Mouse (Mus musculus) lung, embryonic 15.5 days (tissue): ENCODE measurements around the gene Tmed10. TPM values are rescaled to one million over a fixed set of nuclear protein-coding genes. Genes with fewer than 3 reads are reported as not detected.
A peak's percentile ranks its signal among the peaks of the same experiment; 100 is the strongest.

Experiments
- ATAC-seq: fragments of 200-750 bp; cut with Nextera tagmentation; 2 replicates; pipeline ENCODE4 v1.8.0; 2017; ENCODE audit warnings: moderate number of reproducible peaks, borderline replicate concordance; ENCODE audit not compliant: low FRiP score, low TSS enrichment; ENCODE audit errors: extremely low read depth
- H3K27ac ChIP-seq: fragments of 300-500 bp; sonication (generic); 2 replicates; pipeline ENCODE4 v1.5.1; 2015; ENCODE audit warnings: moderate library complexity, mild to moderate bottlenecking, inconsistent platforms
- H3K27me3 ChIP-seq: fragments of 300-500 bp; sonication (generic); 2 replicates; pipeline ENCODE4 v1.6.1; 2015; ENCODE audit warnings: inconsistent platforms
- H3K36me3 ChIP-seq: fragments of 300-500 bp; sonication (generic); 2 replicates; pipeline ENCODE4 v1.6.1; 2015; ENCODE audit warnings: inconsistent platforms
- H3K4me1 ChIP-seq: fragments of 300-500 bp; sonication (generic); 2 replicates; pipeline ENCODE4 v1.6.1; 2015; ENCODE audit warnings: inconsistent platforms
- H3K4me2 ChIP-seq: fragments of 300-500 bp; sonication (generic); 2 replicates; pipeline ENCODE4 v1.6.1; 2015; ENCODE audit warnings: inconsistent platforms, mild to moderate bottlenecking, moderate library complexity
- H3K4me3 ChIP-seq: fragments of 300-500 bp; sonication (generic); 2 replicates; pipeline ENCODE4 v1.5.1; 2015; ENCODE audit warnings: mild to moderate bottlenecking, inconsistent platforms
- H3K9ac ChIP-seq: fragments of 300-500 bp; sonication (generic); 2 replicates; pipeline ENCODE4 v1.6.1; 2015; ENCODE audit warnings: inconsistent platforms
- H3K9me3 ChIP-seq: fragments of 300-500 bp; sonication (generic); 2 replicates; pipeline ENCODE4 v1.6.1; 2016; ENCODE audit warnings: inconsistent platforms
- WGBS: fragments of 180-500 bp; shearing (Covaris S2); methylation state at CpG from one replicate; pipeline ENCODE4 v1.1.7; 2015; 5-methylcytosine and 5-hydroxymethylcytosine counted together
- polyA plus RNA-seq: library from polyadenylated mRNA; unstranded; fragments of >200 nt; fragmentation: Nextera tagmentation; extraction: Ambion mirVana; gene quantifications from 2 replicates; pipeline ENCODE4 v1.2.1, GENCODE M21; 2015

Tmed10 gene
- polyA plus RNA-seq = 321 and 334 TPM in 2 replicates

DNA sequence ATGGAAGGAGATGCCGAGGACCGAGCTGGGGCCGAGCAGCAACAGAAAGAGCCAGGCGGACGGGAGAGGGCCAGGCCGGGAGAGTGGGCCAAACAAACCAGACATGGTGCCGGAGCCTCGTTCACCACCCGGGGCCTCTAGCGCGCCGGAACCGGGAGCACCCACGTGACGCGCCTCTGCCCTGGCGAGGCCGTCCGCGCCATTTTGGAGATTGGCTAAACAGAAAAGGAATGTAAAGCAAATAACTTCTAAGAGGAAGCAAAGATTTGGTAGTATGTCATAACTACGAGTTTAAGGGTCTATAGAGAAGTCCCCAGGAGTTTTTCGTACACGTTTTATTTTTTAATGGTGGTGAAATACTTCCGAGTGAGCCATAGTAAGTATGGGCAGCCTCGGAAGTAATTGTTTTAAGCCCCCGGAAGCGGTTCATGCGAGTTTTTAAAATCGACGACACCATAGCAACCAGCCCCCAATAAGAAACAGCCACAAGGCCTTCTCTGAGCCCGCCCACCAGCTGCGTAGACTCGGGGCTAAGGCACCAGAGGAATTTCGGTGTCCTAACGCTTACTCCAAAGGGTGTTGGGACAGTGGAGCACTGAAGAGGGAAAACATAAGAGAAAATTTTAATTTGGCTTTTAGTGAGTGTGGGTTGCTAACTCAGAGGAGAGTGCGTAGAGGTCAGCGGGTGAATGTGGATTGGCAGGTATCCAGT lies at the start of gene Tmed10:
Gene Tmed10 (minus strand): TSS at position 287 of the 712 bp plus-strand sequence.
- Histone ChIP-seq H3K9me3 (no peaks in the 10 kb centered on the region), H3K27me3 (no peaks in the 10 kb centered on the region), H3K4me3 (peak within 1 kb of the TSS; percentile 78), H3K4me1 (peaks cover 25% of the 10 kb centered on the region), H3K36me3 (no peaks in the 10 kb centered on the region), H3K27ac (peak within 1 kb of the TSS; percentile 85), H3K9ac (peak within 1 kb of the TSS; percentile 79), H3K4me2 (peak within 1 kb of the TSS; percentile 68)
- under 1% methylated on average over 34 of the region's 37 CpGs for WGBS
- ATAC-seq = peak; percentile 94

DNA sequence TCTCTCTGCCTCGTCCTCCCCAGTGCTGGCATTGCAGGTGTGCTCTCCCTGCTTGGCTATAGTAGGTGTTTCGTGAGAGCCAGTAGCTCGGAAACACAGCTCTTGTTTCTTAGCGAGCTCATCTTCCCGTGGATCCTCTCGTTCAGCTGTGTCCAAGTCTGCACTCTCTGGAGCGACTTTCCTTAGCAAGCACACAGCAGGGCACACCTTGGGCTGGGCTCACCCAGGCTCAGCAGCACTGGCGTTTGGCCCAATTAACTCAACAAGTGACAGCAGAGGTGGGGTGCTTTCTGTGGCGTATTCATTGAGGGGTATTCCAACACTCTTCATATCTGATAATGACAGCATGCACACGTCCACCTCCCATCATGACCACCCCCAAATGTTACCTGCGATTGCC lies 48.6 kb upstream of the Tmed10 start:
- no peaks in the 10 kb centered on the region for H3K36me3 ChIP-seq
- 77% methylated on average over 11 of the region's 11 CpGs for WGBS
- H3K4me3 ChIP-seq = no peak overlapping the region
- ATAC-seq = no peak
- H3K27me3 ChIP-seq = no peaks in the 10 kb centered on the region
- no peak overlapping the region for H3K9ac ChIP-seq
- H3K27ac ChIP-seq = no peak overlapping the region
- H3K9me3 ChIP-seq = no peaks in the 10 kb centered on the region
- no peaks in the 10 kb centered on the region; the same call in 1 of the 2 replicates for H3K4me1 ChIP-seq
- no peak overlapping the region for H3K4me2 ChIP-seq

DNA sequence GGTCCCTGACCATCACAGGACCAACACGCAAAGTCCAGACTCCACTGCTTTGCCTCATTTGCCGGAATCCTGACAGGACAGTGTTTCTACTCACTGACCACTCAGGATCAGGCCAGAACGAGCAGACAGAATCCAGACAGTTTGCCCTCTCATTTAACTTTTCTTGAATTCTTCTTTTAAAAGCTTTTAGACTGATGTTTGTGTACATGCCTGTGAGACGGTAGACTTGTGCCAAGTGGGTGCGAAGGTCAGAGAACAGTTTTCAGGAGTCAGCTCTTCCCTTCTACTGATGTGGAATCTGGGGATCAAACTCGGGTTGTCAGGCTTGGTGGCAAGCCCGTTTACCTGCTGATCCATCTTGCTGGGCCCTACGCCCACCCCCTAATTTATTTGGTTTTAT lies 47.9 kb upstream of the Tmed10 start:
- H3K9ac ChIP-seq = no peak overlapping the region
- no peaks in the 10 kb centered on the region for H3K36me3 ChIP-seq
- no peak overlapping the region for H3K4me2 ChIP-seq
- no peak for ATAC-seq
- no peak overlapping the region for H3K4me3 ChIP-seq
- H3K27ac ChIP-seq = no peak overlapping the region
- no peaks in the 10 kb centered on the region for H3K9me3 ChIP-seq
- no peaks in the 10 kb centered on the region for H3K27me3 ChIP-seq
- no peaks in the 10 kb centered on the region; the same call in 1 of the 2 replicates for H3K4me1 ChIP-seq
- WGBS = 58% methylated on average over 8 of the region's 8 CpGs

DNA sequence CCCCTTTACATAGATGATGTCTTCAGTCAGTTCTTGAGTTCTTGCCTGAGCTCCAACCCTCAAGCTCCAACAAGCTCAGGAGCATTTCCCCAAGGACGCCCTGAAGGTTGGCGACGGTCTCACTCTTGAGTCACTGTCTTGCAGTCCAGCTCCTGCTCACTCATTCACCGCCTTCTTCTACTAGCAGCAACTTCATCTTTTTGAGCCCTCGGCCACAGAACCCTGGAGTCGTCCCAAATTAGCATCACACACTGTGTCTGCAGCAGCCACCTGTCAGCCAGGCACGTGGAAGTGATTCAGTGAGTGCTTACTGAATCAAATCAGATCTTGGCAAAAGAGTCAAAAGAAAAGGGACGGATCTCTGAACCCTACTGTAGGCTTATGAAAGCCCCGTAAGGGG lies 46.3 kb upstream of the Tmed10 start:
- no peak overlapping the region for H3K4me2 ChIP-seq
- WGBS = 52% methylated on average over 9 of the region's 9 CpGs
- no peak for ATAC-seq
- H3K9ac ChIP-seq = no peak overlapping the region
- H3K4me3 ChIP-seq = no peak overlapping the region
- H3K36me3 ChIP-seq = no peaks in the 10 kb centered on the region
- no peak overlapping the region for H3K27ac ChIP-seq
- no peaks in the 10 kb centered on the region; the same call in 1 of the 2 replicates for H3K4me1 ChIP-seq
- no peaks in the 10 kb centered on the region for H3K27me3 ChIP-seq
- no peaks in the 10 kb centered on the region for H3K9me3 ChIP-seq

DNA sequence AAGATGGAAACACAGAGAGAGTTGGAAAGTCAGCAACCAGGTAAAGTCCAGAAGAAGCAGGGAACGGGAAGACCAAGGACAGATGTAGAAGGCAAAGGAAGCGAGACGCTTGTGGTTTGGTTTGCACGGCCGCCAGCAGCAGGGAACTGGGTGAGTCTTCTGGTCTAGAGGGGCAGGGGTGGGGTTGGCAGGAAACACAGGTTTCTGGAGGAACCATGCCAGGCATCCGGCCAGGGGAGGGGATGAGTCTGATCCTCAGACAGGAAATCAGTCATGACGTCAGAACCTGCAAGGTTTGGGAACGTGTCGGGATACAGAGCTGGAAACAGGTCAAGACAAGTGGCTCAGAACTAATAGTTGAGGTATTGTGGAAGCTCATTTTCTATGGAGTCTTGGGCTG lies 43.2 kb upstream of the Tmed10 start:
- Histone ChIP-seq H3K36me3 (no peaks in the 10 kb centered on the region), H3K27me3 (no peaks in the 10 kb centered on the region), H3K9ac (no peak overlapping the region), H3K27ac (no peak overlapping the region), H3K4me1 (no peaks in the 10 kb centered on the region), H3K4me2 (no peak overlapping the region), H3K9me3 (no peaks in the 10 kb centered on the region), H3K4me3 (no peak overlapping the region)
- WGBS = 70% methylated on average over 9 of the region's 9 CpGs
- no peak for ATAC-seq

DNA sequence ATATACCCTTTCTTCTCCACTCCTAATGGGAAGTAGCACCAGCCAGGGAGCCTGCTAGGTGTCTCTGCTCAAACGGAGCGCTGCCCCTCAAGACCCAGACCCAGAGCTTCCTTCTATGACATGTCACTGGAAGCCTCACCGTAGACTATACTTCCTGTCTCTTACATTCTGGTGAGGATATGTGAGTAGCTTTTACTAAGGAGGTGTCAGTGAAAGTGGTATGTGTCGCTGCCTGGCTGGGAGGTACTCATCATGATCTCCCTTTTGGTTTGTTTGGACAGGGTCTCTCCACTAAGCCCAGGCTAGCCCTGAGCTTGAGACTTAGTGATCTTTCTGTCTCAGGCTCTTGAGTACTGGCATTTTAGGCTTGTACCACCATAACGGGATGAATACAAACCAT lies 41.7 kb upstream of the Tmed10 start:
- no peak for ATAC-seq
- H3K36me3 ChIP-seq = no peaks in the 10 kb centered on the region
- no peak overlapping the region for H3K4me3 ChIP-seq
- no peaks in the 10 kb centered on the region for H3K9me3 ChIP-seq
- H3K4me2 ChIP-seq = no peak overlapping the region
- no peaks in the 10 kb centered on the region for H3K27me3 ChIP-seq
- H3K27ac ChIP-seq = no peak overlapping the region
- no peaks in the 10 kb centered on the region for H3K4me1 ChIP-seq
- H3K9ac ChIP-seq = no peak overlapping the region
- WGBS = 60% methylated on average over 5 of the region's 5 CpGs

DNA sequence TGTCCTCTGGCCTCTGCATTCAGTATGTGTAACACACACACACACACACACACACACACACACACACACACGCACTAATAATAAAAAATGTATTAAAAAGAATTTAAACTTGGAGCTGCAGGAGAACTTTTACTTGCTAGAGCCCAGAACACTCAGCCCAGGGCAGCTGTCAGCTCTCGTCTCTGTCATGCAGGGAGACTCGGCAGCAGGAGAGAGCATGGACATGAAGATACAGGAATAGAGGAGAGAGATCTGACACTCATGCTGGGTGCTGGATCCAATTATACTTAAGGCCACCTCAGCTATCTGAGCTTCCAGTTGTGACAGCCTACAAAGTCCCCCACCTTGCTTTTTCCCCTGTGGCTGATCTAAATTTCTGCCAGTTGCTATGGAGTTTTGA lies 41.2 kb upstream of the Tmed10 start:
- Histone ChIP-seq H3K9ac (no peak overlapping the region), H3K27me3 (no peaks in the 10 kb centered on the region), H3K27ac (no peak overlapping the region), H3K4me2 (no peak overlapping the region), H3K4me1 (no peaks in the 10 kb centered on the region), H3K9me3 (no peaks in the 10 kb centered on the region), H3K36me3 (no peaks in the 10 kb centered on the region), H3K4me3 (no peak overlapping the region)
- WGBS = 63% methylated on average over 3 of the region's 3 CpGs
- ATAC-seq = no peak

DNA sequence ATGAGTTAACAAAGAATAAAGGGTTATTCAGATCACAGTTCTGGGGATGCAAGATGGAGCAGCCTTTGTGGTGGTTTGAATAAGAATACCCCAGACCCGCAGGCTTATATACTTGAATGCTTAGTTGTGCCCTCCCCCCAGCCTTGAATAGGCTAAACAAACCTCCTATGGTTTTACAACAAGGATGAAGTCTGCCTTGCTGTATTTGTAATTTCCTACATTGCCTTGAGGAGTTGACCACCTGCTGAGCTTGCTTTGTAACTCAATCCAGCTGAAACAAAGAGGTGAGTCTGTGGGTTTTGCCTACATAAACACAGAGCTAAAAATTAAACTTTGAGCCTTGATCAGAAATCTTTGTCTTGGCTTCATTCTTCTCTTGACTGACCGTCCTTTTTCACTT lies 36.5 kb upstream of the Tmed10 start:
- no peak for ATAC-seq
- no peaks in the 10 kb centered on the region for H3K4me1 ChIP-seq

DNA sequence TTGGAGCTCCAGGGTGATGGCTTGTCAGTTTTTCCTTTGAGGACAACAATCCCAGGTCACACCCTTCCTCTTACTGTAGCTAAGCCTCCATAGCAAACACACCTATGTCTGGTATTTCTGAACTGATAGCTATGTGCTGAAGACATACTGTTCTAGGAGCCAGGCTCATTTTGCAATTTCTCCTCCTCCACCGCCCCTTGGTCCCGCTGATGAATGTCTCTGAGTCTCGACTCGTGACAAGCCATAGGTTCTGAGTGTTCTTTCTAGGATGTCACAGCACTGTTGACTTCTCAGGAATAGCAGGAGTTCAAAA lies 23.3 kb upstream of the Tmed10 start:
- H3K36me3 ChIP-seq = no peaks in the 10 kb centered on the region
- no peak overlapping the region for H3K4me3 ChIP-seq
- ATAC-seq = no peak
- H3K27ac ChIP-seq = no peak overlapping the region
- H3K4me1 ChIP-seq = peaks cover 15% of the 10 kb centered on the region
- no peaks in the 10 kb centered on the region for H3K27me3 ChIP-seq
- WGBS = 60% methylated on average over 4 of the region's 4 CpGs
- H3K9ac ChIP-seq = no peak overlapping the region
- no peak overlapping the region for H3K4me2 ChIP-seq
- H3K9me3 ChIP-seq = no peaks in the 10 kb centered on the region

More for the DNA sequence above, 36.5 kb upstream of the Tmed10 start:
- Histone ChIP-seq H3K27ac (no peak overlapping the region), H3K9ac (no peak overlapping the region), H3K9me3 (no peaks in the 10 kb centered on the region), H3K4me3 (no peak overlapping the region), H3K4me2 (no peak overlapping the region), H3K27me3 (no peaks in the 10 kb centered on the region), H3K36me3 (no peaks in the 10 kb centered on the region)
- WGBS = 75% methylated on average over 2 of the region's 2 CpGs

DNA sequence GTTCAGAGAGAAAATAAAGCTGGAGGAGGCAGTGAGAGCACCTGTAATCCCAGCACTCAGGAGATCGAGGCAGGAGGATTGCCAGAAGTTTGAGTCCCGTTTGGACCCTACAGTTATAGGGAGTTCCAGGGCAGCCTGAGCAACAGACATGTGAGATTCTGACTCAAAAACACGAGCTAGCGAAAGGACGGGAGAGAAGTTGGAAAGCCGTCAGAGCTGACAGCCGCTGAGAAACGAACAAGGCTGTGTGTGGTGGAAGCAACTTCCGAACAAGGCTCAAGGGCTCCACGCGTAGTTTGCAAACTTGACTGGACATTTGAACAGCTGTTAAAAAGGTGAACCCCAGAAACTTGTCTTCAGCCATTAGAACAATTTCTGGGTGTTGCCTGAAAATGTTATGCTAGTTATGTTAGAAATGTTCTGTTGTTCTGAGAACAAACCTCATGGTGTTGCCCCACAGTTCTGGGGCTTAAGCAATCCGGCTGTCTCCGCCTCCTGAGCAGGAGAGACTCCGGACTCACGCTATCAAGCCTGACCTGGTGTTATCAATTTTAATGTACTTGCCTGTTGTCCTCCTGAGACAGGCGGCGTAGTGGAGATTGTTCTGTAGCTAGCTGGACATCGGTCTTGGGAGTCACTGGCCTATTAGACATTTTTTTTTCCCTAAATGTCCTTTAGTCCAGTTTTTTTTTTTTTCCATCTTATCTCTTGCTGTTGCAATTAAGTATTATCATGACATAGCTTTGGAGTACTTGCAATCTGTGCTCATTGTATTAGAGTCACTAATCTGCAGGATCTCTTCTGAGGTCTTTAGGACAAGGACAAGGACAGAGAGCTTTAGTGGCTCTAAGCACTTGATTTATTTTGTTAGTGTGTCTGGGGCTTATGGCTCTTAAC lies 22.7 kb upstream of the Tmed10 start:
- no peaks in the 10 kb centered on the region for H3K9me3 ChIP-seq
- no peaks in the 10 kb centered on the region for H3K27me3 ChIP-seq
- WGBS = 49% methylated on average over 18 of the region's 18 CpGs
- no peak overlapping the region; the same call in 1 of the 2 replicates for H3K27ac ChIP-seq
- H3K9ac ChIP-seq = no peak overlapping the region
- ATAC-seq = no peak
- peaks cover 15% of the 10 kb centered on the region for H3K4me1 ChIP-seq
- H3K4me2 ChIP-seq = no peak overlapping the region
- H3K36me3 ChIP-seq = no peaks in the 10 kb centered on the region
- H3K4me3 ChIP-seq = no peak overlapping the region

DNA sequence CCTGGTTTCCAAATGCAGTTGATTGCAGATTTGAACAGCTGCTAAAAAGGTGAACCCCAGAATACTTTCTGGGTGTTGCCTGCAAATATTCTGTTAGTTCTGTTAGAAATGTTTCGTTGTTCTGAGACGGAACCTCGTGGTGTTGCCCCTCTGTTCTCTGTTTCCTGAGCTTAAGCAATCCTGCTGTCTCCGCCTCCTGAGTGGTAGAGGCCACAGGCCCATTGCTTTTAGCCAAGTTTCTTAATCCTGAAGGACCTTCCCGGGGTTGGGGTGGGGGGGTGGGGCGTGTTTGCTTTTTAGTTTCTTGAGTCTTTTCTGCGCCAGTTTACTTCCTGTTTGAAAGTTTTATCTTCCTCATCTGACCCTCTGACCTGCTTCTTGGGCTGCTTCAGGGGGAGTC lies 19.3 kb upstream of the Tmed10 start:
- H3K27me3 ChIP-seq = no peaks in the 10 kb centered on the region
- H3K9ac ChIP-seq = no peak overlapping the region
- 44% methylated on average over 7 of the region's 7 CpGs for whole genome bisulfite sequencing
- no peaks in the 10 kb centered on the region for H3K36me3 ChIP-seq
- no peak overlapping the region for H3K4me2 ChIP-seq
- H3K27ac ChIP-seq = no peak overlapping the region
- no peaks in the 10 kb centered on the region for H3K9me3 ChIP-seq
- peaks cover 24% of the 10 kb centered on the region for H3K4me1 ChIP-seq
- no peak for ATAC-seq
- no peak overlapping the region for H3K4me3 ChIP-seq

DNA sequence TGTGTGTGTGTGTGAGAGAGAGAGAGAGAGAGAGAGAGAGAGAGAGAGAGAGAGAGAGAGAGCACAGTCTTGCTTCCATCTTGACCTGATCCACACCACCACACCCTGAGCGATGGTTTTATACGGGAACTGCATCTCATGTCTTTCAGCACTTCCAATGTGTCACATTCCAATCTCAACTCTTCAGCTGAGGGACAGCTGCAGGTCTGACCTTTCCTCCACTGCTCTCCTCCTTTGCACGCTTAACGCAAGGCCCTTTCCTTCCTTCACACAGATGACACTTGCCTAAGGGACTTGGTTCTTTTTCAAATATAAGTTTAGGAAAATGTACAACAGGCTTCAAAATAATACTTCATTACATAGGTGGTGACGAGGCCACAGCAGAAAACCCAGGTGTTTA lies 18.9 kb upstream of the Tmed10 start:
- Histone ChIP-seq H3K27ac (no peak overlapping the region), H3K4me2 (no peak overlapping the region), H3K4me1 (peaks cover 28% of the 10 kb centered on the region), H3K36me3 (no peaks in the 10 kb centered on the region), H3K4me3 (no peak overlapping the region), H3K27me3 (no peaks in the 10 kb centered on the region), H3K9me3 (no peaks in the 10 kb centered on the region), H3K9ac (no peak overlapping the region)
- WGBS = 54% methylated on average over 5 of the region's 5 CpGs
- no peak for ATAC-seq
